Mouse (Mus musculus): ENCODE results near the gene Arhgef28.

The Arhgef28 gene

GRCm38 (mm10) chr13:98015981-98016922 lies 190.0 kb downstream of the Arhgef28 start:
- in situ Hi-C loops (cut with MboI, MseI): no loop called here

GRCm38 (mm10) chr13:98014892-98015291 lies 191.3 kb downstream of the Arhgef28 start:
- in situ Hi-C loops (cut with MboI, MseI): no loop called here

GRCm38 (mm10) chr13:98013715-98014114 lies 192.5 kb downstream of the Arhgef28 start:
- in situ Hi-C loops (cut with MboI, MseI): no loop called here

DNA sequence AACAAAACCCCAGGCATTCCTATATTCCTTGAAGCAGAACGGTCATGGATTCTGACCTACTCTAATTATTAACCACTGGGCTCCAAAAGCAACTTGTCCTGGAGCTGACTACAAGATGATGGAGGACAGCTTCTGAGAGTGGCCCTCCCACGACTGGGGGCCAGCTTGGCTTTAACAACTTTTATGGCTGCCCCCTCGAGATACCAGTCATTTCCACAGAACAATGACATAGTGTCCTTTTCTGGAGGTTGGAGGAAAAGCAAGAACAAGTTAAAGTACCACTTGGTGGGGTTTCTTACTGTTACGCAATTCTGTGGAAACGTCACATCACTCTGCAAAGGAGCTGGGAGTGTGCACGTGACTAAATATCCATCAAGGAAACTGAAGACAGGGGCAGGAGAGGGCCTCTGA lies 194.3 kb downstream of the Arhgef28 start:
- in situ Hi-C loops (cut with MboI, MseI): no loop called here

DNA sequence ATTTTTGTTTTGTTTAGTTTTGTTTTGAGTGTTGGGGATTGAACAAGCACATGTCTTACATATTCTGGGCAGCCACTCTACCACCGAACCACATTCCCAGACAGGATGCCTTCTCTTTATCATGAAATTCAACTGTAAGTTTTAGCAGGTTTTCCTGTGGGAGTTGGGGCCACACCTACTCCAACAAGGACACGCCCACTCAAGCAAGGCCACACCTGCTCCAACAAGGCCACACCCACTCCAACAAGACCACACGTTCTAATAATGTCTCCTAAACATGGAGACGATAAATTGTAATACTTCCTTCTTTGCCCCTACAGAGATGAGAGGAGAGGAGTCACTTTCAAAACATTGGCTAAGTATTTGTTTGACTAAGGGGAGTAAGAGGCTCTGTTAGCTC lies 197.2 kb downstream of the Arhgef28 start:
- in situ Hi-C loops (cut with MboI, MseI): no loop called here

DNA sequence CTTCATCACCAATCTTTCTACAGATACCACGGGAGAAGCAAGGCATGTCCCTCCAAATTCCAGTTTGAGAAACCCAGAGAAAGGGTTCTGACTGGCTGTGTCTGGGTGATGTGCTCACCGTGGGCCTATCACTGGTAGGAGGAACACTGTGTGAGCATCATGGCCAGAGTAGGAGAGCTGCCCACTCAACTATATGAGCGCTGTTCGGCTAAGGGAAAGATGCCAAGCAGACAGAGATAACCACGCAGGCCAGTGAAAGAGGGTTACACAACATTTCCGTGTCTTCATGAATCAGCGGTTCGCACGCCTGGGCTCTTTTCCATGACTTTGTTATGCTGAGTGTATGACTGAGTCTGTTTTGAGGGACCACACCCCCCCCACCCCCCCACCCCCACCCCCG lies 197.7 kb downstream of the Arhgef28 start:
- in situ Hi-C loops (cut with MboI, MseI): no loop called here

- in situ Hi-C loops (cut with MboI, MseI): no loop called here
These were observed 200.5 kb downstream of the Arhgef28 start for GRCm38 (mm10) chr13:98005611-98006218.

DNA sequence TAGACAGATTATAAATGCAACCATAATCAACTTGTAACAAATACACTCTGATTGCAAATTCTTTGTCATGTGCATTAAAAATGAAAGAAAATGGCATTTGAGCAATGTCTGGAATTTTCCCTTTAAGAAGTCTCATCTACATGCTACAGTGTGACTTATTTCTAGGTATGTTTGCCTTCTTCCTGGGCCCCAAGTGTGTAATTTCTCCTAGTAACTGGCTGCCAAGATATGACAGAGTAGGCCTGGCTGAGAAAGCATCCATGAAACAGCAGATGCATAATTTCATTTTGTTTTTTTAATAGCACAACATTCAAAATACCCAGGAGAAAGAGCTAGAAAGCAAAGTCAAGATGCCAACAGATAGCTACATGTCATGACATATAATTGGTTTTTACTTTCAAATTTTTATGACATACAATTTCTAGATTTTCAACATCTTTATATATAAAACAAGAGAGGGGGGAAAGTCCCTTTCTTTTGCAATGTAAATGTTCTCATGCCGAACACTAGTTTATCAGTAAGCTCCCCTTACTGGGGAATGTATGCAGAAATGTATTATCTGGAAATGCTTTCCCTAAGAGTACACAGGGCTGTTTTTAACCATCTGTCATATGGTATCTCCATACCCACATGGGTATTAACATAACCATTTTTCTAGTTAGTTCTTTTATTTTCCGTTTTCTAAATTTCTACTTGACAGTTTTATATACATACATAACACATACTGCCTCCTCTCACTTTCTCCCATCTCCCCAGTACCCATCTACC lies 201.4 kb downstream of the Arhgef28 start:
- in situ Hi-C loops (cut with MboI, MseI): no loop called here

DNA sequence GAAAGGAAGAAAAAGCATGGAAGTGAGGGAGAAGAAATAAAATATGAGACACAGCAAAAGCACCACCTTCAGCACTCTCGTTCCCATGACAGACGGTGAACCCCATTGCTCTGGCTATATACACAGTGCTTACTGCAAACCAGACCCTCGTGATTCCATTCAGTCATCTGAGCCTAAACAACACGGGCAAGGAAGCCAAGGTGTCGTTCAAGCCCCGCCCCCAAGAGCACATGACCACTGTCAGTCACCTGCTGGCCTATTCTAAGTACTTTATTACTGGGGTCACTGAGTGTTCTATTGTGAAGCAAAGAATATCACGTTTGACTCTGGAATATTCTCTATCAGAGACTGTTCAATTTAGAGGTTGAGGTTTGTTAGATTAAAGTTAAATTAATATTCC lies 202.5 kb downstream of the Arhgef28 start:
- in situ Hi-C loops (cut with MboI, MseI): no loop called here

GRCm38 (mm10) chr13:98002598-98002997 lies 203.6 kb downstream of the Arhgef28 start:
- in situ Hi-C loops (cut with MboI, MseI): no loop called here

DNA sequence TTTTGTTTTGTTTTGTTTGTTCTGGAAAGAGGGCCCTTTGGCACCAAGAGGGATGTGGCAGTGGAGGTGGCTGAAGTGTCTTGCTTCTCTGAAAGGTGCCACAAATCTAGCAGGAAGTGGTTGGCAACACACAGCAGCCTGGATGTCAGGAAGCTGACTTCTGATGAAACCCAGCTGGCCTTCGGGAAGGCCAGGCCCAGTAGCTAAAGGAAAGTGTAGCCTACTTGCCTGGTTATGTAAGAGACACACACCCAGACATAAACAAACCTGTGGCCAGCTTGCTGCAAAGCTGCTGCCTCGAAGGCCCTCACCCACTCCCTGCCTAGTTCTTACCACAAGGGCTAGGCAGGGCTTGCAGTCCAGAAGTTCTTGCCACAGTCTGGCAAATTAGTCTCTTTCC lies 204.1 kb downstream of the Arhgef28 start:
- in situ Hi-C loops (cut with MboI, MseI): no loop called here

- in situ Hi-C loops (cut with MboI, MseI): no loop called here
These were observed 204.5 kb downstream of the Arhgef28 start for GRCm38 (mm10) chr13:98001719-98002118.

DNA sequence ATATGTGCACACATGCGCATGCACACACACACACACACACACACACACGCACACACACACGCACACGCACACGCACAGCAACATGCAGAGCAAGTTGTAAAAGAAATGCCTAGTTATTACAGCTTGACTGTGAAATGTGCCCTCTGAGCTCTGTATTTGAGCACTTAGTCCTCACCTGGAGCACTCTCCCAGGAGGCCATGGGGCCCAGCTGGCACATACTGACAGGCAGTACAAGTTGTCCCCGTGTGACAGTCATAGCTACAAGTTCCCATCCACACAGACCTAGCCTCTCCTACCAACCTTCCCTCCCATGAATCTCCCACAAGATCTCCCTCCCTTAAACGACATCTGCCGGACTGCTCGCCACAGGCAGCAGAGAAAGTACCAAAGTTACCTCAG lies 205.4 kb downstream of the Arhgef28 start:
- in situ Hi-C loops (cut with MboI, MseI): no loop called here

DNA sequence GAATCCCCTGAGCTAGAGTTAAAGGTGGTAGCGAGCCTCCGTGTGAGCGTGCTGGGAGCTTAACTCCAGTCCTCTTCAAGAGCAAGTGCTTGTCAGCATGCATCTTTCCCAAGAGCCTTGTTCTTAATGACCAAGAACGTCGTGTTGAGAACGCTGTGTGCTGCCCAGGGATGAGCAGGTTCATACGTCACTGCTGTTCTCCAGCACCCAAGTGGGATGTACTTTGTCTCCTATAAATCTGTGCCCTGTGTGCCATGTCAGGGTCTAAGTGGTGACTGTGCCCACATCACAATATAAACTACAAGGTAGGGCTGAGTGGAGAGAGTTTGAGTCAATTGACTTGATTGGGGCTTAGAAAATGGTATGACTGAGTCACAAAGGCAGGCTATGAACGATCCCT lies 207.1 kb downstream of the Arhgef28 start:
- in situ Hi-C loops (cut with MboI, MseI): loop anchor here in 1 of 2 experiments (10.0 kb wide), 1 partner anchor 1174 kb away; no protein-coding TSS in a partner anchor

DNA sequence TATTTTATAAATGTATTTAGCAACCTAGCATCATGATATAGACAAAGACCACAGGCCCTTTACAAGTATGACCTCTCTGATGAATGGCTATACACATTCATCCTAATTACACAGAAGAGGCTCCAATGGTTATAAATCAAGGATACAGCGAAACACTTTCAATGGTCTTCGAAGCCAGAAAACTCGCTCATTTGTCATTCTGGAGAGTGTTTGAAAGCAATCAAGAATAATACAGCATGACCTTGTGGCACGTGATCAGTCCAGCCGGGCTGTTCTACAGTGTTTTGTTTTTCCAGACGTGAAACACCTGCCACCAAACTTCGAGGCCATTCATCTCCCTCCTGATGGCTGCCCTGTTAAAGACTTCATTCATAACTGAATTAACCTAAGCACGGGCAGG lies 207.7 kb downstream of the Arhgef28 start:
- in situ Hi-C loops (cut with MboI, MseI): loop anchor here in 1 of 2 experiments (10.0 kb wide), 1 partner anchor 1174 kb away; no protein-coding TSS in a partner anchor

- in situ Hi-C loops (cut with MboI, MseI): loop anchor here in 1 of 2 experiments (10.0 kb wide), 1 partner anchor 1166 kb away; no protein-coding TSS in a partner anchor
These were observed 215.3 kb downstream of the Arhgef28 start for GRCm38 (mm10) chr13:97990939-97991338.

DNA sequence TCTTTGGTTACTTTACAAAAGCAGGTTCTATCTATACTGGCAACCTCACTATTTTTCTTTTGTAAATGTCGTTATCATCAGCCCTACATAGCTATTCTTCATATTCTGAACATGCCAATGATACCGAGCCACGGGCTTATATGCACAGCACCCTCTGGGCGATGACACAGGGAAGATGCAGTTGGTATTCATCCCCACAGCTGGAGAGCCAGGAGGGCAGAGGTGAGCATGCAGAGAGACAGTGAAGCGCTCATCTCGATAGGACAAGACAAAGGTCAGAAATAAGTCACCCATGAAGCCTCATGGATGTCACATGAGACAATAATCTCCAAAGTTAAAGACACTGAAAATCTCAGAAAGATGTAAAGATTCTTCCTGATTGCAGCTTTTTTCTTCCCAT lies 217.4 kb downstream of the Arhgef28 start:
- in situ Hi-C loops (cut with MboI, MseI): no loop called here

DNA sequence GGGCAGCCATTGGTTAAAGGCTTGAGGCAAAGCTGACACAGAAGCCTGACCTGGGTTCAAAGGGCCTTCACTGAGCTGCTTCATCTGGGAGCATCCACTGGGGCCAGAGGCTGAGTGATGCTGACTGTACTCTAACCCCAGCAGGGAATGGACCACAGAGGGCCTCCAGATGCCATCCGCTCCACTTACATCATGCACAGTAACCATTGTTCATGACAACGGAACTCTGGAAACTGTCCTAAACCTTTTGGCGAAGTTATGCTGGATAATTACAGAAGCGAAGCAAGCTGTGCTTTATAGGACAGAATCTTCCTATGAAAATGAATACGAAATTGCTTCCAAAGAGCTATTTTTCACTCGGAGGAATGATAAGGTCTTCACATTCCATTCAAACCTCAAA lies 219.5 kb downstream of the Arhgef28 start:
- in situ Hi-C loops (cut with MboI, MseI): no loop called here

GRCm38 (mm10) chr13:97977104-97977503 lies 229.1 kb downstream of the Arhgef28 start:
- in situ Hi-C loops (cut with MboI, MseI): no loop called here

GRCm38 (mm10) chr13:97976642-97977041 lies 229.6 kb downstream of the Arhgef28 start:
- in situ Hi-C loops (cut with MboI, MseI): no loop called here

GRCm38 (mm10) chr13:97974532-97975194 lies 231.6 kb downstream of the Arhgef28 start:
- in situ Hi-C loops (cut with MboI, MseI): no loop called here
